Mouse (Mus musculus): ENCODE measurements at regions not wholly inside any gene's neighbourhood (a gene's known extent, or its start where the extent isn't known, plus 50 kb on each side); places are given as distances from the start of the nearest gene placed in this dataset.

DNA sequence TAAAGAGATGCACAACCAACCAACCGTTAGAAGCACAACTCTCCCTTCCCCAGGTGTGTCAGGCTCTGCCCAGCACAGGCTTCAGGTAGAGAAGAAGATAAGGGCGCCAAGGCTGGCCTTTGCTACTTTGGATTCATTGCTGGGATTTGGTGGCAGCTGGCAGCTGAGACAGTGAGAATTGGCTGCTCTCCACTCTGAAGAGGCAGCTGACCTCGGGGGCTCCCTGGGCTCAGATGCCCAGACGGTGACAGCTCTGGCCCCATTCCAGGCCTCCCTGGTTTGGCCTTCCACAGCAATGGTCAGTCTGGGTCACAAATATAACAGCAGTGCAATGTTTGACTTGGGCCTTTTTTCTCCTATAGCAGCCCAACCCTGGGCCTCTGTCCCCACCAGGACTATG is 411.9 kb downstream of the Bcor start:
- TF ChIP-seq CTCF (IDR thresholded peaks at IDR 0.05; ENCODE audit: low read depth) (no peak), EP300 (IDR thresholded peaks at IDR 0.05; ENCODE audit: low read depth) (no peak)

Data from liver, embryonic 14.5 days (tissue).